Mouse (Mus musculus) midbrain, postnatal 0 days (tissue): ENCODE results near the gene Ccdc152. TPM values are rescaled to one million over a fixed set of nuclear protein-coding genes. Genes with fewer than 3 reads are reported as not detected.

Experiments used
- ATAC-seq: fragments of 200-750 bp; cut with Nextera tagmentation; 2 replicates; pipeline ENCODE4 v1.8.0; 2017; ENCODE audit warnings: moderate number of reproducible peaks, mild to moderate bottlenecking, moderate TSS enrichment, moderate library complexity; ENCODE audit not compliant: low FRiP score
- DNase-seq: peaks from one replicate; pipeline ENCODE4 v3.0.0-alpha.2; 2015; ENCODE audit warnings: low spot score
- H3K27ac ChIP-seq: fragments of 300-500 bp; sonication (generic); 2 replicates; pipeline ENCODE4 v1.5.1; 2014; ENCODE audit warnings: low read depth, mild to moderate bottlenecking, low read length, mixed read lengths
- H3K27me3 ChIP-seq: fragments of 300-500 bp; sonication (generic); 2 replicates; pipeline ENCODE4 v1.6.1; 2014; ENCODE audit warnings: low read length, control low read depth, mixed read lengths; ENCODE audit not compliant: insufficient read depth
- H3K36me3 ChIP-seq: fragments of 300-500 bp; sonication (generic); 2 replicates; pipeline ENCODE4 v1.6.1; 2014; ENCODE audit warnings: low read length, control low read depth, mixed read lengths; ENCODE audit not compliant: insufficient read depth
- H3K4me1 ChIP-seq: fragments of 300-500 bp; sonication (generic); 2 replicates; pipeline ENCODE4 v1.6.1; 2014; ENCODE audit warnings: mild to moderate bottlenecking, control low read depth, antibody characterized with exemption, low read length, mixed read lengths; ENCODE audit not compliant: insufficient read depth
- H3K4me2 ChIP-seq: fragments of 300-500 bp; sonication (generic); 2 replicates; pipeline ENCODE4 v1.6.1; 2014; ENCODE audit warnings: low read depth, mild to moderate bottlenecking, low read length, mixed read lengths; ENCODE audit not compliant: poor library complexity, severe bottlenecking
- H3K4me3 ChIP-seq: fragments of 300-500 bp; sonication (generic); 2 replicates; pipeline ENCODE4 v1.5.1; 2014; ENCODE audit warnings: low read depth, mild to moderate bottlenecking, low read length, moderate library complexity
- H3K9ac ChIP-seq: fragments of 300-500 bp; sonication (generic); replicated peaks from 2 replicates; pipeline ENCODE4 v1.6.1; 2014; ENCODE audit warnings: mild to moderate bottlenecking, low read length, moderate library complexity, mixed read lengths; ENCODE audit not compliant: poor library complexity, severe bottlenecking
- H3K9me3 ChIP-seq: fragments of 300-500 bp; sonication (generic); 2 replicates; pipeline ENCODE4 v1.6.1; 2016; ENCODE audit warnings: low read length, control low read depth
- CTCF ChIP-seq: IDR thresholded peaks from 2 replicates; pipeline ENCODE4 v1.5.1; 2016; ENCODE audit warnings: antibody characterized with exemption, mild to moderate bottlenecking
- WGBS: fragments of 180-500 bp; shearing (Covaris S2); extraction: QIAGEN DNeasy Blood & Tissue Kit; methylation state at CpG from one replicate; pipeline ENCODE4 v1.1.7; 2014; 5-methylcytosine and 5-hydroxymethylcytosine counted together
- polyA plus RNA-seq: library from polyadenylated mRNA; unstranded; fragments of >200 nt; fragmentation: Nextera tagmentation; extraction: Ambion mirVana; gene quantifications from 2 replicates; pipeline ENCODE4 v1.2.1, GENCODE M21; 2015
- total RNA-seq: library from RNA; depleted of rRNA; stranded (reverse); fragments of >200 nt; gene quantifications from 2 replicates; pipeline ENCODE4 v1.2.3, GENCODE M21; 2014; rRNA removed

Gene Ccdc152
- total RNA-seq (not detected in 2 replicates), polyA plus RNA-seq (0.42 and 0.61 TPM in 2 replicates)

GRCm38 (mm10) chr15:3303426-3303825 is at the start of gene Ccdc152:
Gene Ccdc152 (minus strand): TSS chr15:3303526.
- H3K27ac ChIP-seq: no peak within 1 kb of the TSS
- DNase-seq (no peak), ATAC-seq (no peak)
- H3K4me2 ChIP-seq: no peak within 1 kb of the TSS
- H3K27me3 ChIP-seq: no peaks in the 10 kb centered on the region
- no peak within 1 kb of the TSS for H3K4me3 ChIP-seq
- H3K4me1 ChIP-seq: no peaks in the 10 kb centered on the region
- H3K9me3 ChIP-seq: no peaks in the 10 kb centered on the region
- 92% methylated on average over 12 of the region's 12 CpGs for WGBS
- no peak for TF ChIP-seq CTCF
- no peak within 1 kb of the TSS for H3K9ac ChIP-seq
- H3K36me3 ChIP-seq: no peaks in the 10 kb centered on the region

GRCm38 (mm10) chr15:3349306-3350064 is 46.2 kb upstream of the Ccdc152 start:
- Histone ChIP-seq H3K4me1 (no peaks in the 10 kb centered on the region), H3K4me3 (no peak overlapping the region), H3K27ac (no peak overlapping the region), H3K4me2 (no peak overlapping the region), H3K9ac (no peak overlapping the region), H3K9me3 (no peaks in the 10 kb centered on the region), H3K36me3 (no peaks in the 10 kb centered on the region), H3K27me3 (no peaks in the 10 kb centered on the region)
- TF ChIP-seq CTCF: no peak
- 18% methylated on average over 6 of the region's 6 CpGs for WGBS
- no peak for DNase-seq
- ATAC-seq: no peak

GRCm38 (mm10) chr15:3346682-3347081 is 43.4 kb upstream of the Ccdc152 start:
- Histone ChIP-seq H3K4me1 (no peaks in the 10 kb centered on the region), H3K27ac (no peak overlapping the region), H3K4me2 (no peak overlapping the region), H3K9me3 (no peaks in the 10 kb centered on the region), H3K36me3 (no peaks in the 10 kb centered on the region), H3K4me3 (no peak overlapping the region), H3K9ac (no peak overlapping the region), H3K27me3 (no peaks in the 10 kb centered on the region)
- no peak for TF ChIP-seq CTCF
- DNase-seq (no peak), ATAC-seq (no peak)
- WGBS: 88% methylated on average over 3 of the region's 3 CpGs

- DNase-seq (peak; percentile 66), ATAC-seq (no peak)
- no peaks in the 10 kb centered on the region for H3K27me3 ChIP-seq
- H3K36me3 ChIP-seq: no peaks in the 10 kb centered on the region
- no peak for TF ChIP-seq CTCF
- no peak overlapping the region for H3K4me3 ChIP-seq
- no peaks in the 10 kb centered on the region for H3K4me1 ChIP-seq
- 67% methylated on average over 4 of the region's 4 CpGs for WGBS
- H3K27ac ChIP-seq: no peak overlapping the region
- H3K9ac ChIP-seq: no peak overlapping the region
- no peaks in the 10 kb centered on the region for H3K9me3 ChIP-seq
- H3K4me2 ChIP-seq: no peak overlapping the region
These were observed 41.2 kb upstream of the Ccdc152 start for GRCm38 (mm10) chr15:3344555-3344954.

- no peaks in the 10 kb centered on the region for H3K4me1 ChIP-seq
- 87% methylated on average over 4 of the region's 4 CpGs for WGBS
- DNase-seq (peak; percentile 47), ATAC-seq (no peak)
- no peak overlapping the region for H3K4me2 ChIP-seq
- no peak for TF ChIP-seq CTCF
- no peak overlapping the region for H3K9ac ChIP-seq
- no peak overlapping the region for H3K4me3 ChIP-seq
- H3K36me3 ChIP-seq: no peaks in the 10 kb centered on the region
- H3K27ac ChIP-seq: no peak overlapping the region
- H3K27me3 ChIP-seq: no peaks in the 10 kb centered on the region
- H3K9me3 ChIP-seq: no peaks in the 10 kb centered on the region
These were observed 38.7 kb upstream of the Ccdc152 start for GRCm38 (mm10) chr15:3341806-3342582.

GRCm38 (mm10) chr15:3339847-3340246 is 36.5 kb upstream of the Ccdc152 start:
- DNase-seq (no peak), ATAC-seq (no peak)
- no peaks in the 10 kb centered on the region for H3K27me3 ChIP-seq
- H3K9ac ChIP-seq: no peak overlapping the region
- 80% methylated on average over 3 of the region's 3 CpGs for WGBS
- no peaks in the 10 kb centered on the region for H3K36me3 ChIP-seq
- H3K4me1 ChIP-seq: no peaks in the 10 kb centered on the region
- TF ChIP-seq CTCF: no peak
- H3K27ac ChIP-seq: no peak overlapping the region
- H3K4me3 ChIP-seq: no peak overlapping the region
- no peaks in the 10 kb centered on the region for H3K9me3 ChIP-seq
- H3K4me2 ChIP-seq: no peak overlapping the region
